Comparison of ENCODE assay signal across 16 mouse cellular contexts in the genomic region with DNA sequence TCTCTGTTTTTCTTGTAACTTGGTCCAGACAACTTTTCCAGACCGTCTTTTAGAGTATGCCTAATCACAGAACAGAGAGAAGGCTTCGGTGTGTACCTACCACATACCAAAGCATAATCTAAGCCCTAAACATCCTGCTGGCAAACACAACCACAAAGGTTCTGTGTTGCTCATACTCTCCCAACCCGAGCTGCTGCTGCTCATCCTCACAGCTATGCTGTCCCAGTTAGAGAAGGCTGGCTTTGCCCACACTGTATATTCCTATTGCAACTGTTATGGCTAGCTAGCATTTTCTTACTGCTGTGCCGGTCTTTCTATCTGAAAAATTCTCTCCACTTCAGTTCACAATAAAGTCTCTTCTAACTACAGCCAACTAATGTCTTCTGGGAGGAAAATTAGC.
"Had no signal": no experiment of that assay in that cellular context is flagged by ENCODE, and none has a peak within 500 bp of the region (broad histone marks: within the 10 kb centered on the region; RNA-seq: fewer than 3 reads in every experiment).

No protein-coding gene starts in this region.

- H3K27ac ChIP-seq: neural tube, embryonic 13.5 days; neural tube, embryonic 15.5 days; stomach, embryonic 15.5 days; stomach, postnatal 0 days had no signal

- H3K4me3 ChIP-seq: neural tube, embryonic 13.5 days; neural tube, embryonic 15.5 days; stomach, embryonic 15.5 days had no signal

- DNase-seq: retina, postnatal 1 day; right cerebral cortex, adult 18-20 months; right cerebral cortex, postnatal 14 days; right cerebral cortex, postnatal 25 days; right cerebral cortex, postnatal 4 days; spleen, adult 18-20 months; thymus, adult 18-20 months; thymus, adult 2 months; thymus, postnatal 14 days; thymus, postnatal 25 days; thymus, postnatal 36 days; thymus, postnatal 4 days had no signal

- H3K4me1 ChIP-seq: stomach, embryonic 15.5 days had no signal

- H3K27me3 ChIP-seq: neural tube, embryonic 13.5 days; neural tube, embryonic 15.5 days; stomach, embryonic 15.5 days had no signal

- H3K36me3 ChIP-seq: neural tube, embryonic 13.5 days; neural tube, embryonic 15.5 days; stomach, embryonic 15.5 days had no signal
